Mouse (Mus musculus) adrenal gland, postnatal 36 days (tissue): ENCODE data around the gene Cuedc1. TPM values are rescaled to one million over a fixed set of nuclear protein-coding genes. Genes with fewer than 3 reads are reported as not detected.

Experiments
- DNase-seq, 2 experiments: peaks; one replicate each; pipeline ENCODE4 v3.0.0; 2021; ENCODE audit warnings: mixed read lengths in 1 of 2
- total RNA-seq, 2 experiments: library from RNA; stranded (reverse); gene quantifications; 2 replicates each; pipeline ENCODE4 v1.2.3; 2021

The Cuedc1 gene
- total RNA-seq, 2 experiments from 2014 or later = 46.9 to 53.4 TPM

GRCm38 (mm10) chr11:88170606-88171005 is 72.7 kb downstream of the Cuedc1 start:
- no peak for DNase-seq

- no peak for DNase-seq
These were observed 74.1 kb downstream of the Cuedc1 start for GRCm38 (mm10) chr11:88171876-88172442.

GRCm38 (mm10) chr11:88172601-88173325 is 74.9 kb downstream of the Cuedc1 start:
- peak; percentile 65 to 79 for DNase-seq

- no peak for DNase-seq
These were observed 75.6 kb downstream of the Cuedc1 start for GRCm38 (mm10) chr11:88173386-88174025.

- DNase-seq = no peak
These were observed 82.7 kb downstream of the Cuedc1 start for GRCm38 (mm10) chr11:88180467-88180958.

- peak; percentile 94 to 95 for DNase-seq
These were observed 83.2 kb downstream of the Cuedc1 start for GRCm38 (mm10) chr11:88180959-88181619.

- no peak for DNase-seq
These were observed 86.8 kb downstream of the Cuedc1 start for GRCm38 (mm10) chr11:88184632-88185180.

GRCm38 (mm10) chr11:88186078-88186946 is 88.5 kb downstream of the Cuedc1 start:
- DNase-seq = no peak

GRCm38 (mm10) chr11:88186947-88187243 is 89.0 kb downstream of the Cuedc1 start:
- no peak for DNase-seq

GRCm38 (mm10) chr11:88187417-88188133 is 89.7 kb downstream of the Cuedc1 start:
- peak; percentile 90 to 92 for DNase-seq

GRCm38 (mm10) chr11:88188216-88188615 is 90.4 kb downstream of the Cuedc1 start:
- DNase-seq = peak in 1 of 2 experiments; percentile 0

GRCm38 (mm10) chr11:88188635-88189034 is 90.8 kb downstream of the Cuedc1 start:
- DNase-seq = no peak

- DNase-seq = no peak
These were observed 94.7 kb downstream of the Cuedc1 start for GRCm38 (mm10) chr11:88192595-88192994.

GRCm38 (mm10) chr11:88193098-88193823 is 95.4 kb downstream of the Cuedc1 start:
- DNase-seq = no peak

- peak; percentile 40 to 57 for DNase-seq
These were observed 96.2 kb downstream of the Cuedc1 start for GRCm38 (mm10) chr11:88193824-88194696.

GRCm38 (mm10) chr11:88195699-88196098 is 97.8 kb downstream of the Cuedc1 start:
- DNase-seq = peak in 1 of 2 experiments; percentile 0

GRCm38 (mm10) chr11:88197153-88197576 is 99.3 kb downstream of the Cuedc1 start:
- DNase-seq = peak; percentile 43 to 69

- no peak for DNase-seq
These were observed 100.4 kb downstream of the Cuedc1 start for GRCm38 (mm10) chr11:88198223-88198622.

- DNase-seq = no peak
These were observed 103.3 kb downstream of the Cuedc1 start for GRCm38 (mm10) chr11:88201172-88201571.
